Mouse (Mus musculus) embryonic facial prominence, embryonic 13.5 days (tissue): ENCODE results near the gene Mnat1. TPM values are rescaled to one million over a fixed set of nuclear protein-coding genes. Genes with fewer than 3 reads are reported as not detected.
"Not testable (repeated sequence)": the region's sequence is repeated elsewhere in the genome, so short reads cannot be mapped to it uniquely, and the experiment has no call there.

Source experiments
- ATAC-seq: fragments of 200-750 bp; cut with Nextera tagmentation; 2 replicates; pipeline ENCODE4 v1.8.0; 2017; ENCODE audit warnings: low read depth; ENCODE audit not compliant: insufficient number of reproducible peaks, insufficient read depth, low FRiP score, low TSS enrichment
- H3K27ac ChIP-seq: fragments of 300-500 bp; sonication (generic); 2 replicates; pipeline ENCODE4 v1.5.1; 2015; ENCODE audit warnings: moderate library complexity, mild to moderate bottlenecking, inconsistent platforms
- H3K27me3 ChIP-seq: fragments of 300-500 bp; sonication (generic); 2 replicates; pipeline ENCODE4 v1.6.1; 2015; ENCODE audit warnings: mild to moderate bottlenecking, inconsistent platforms
- H3K36me3 ChIP-seq: fragments of 300-500 bp; sonication (generic); 2 replicates; pipeline ENCODE4 v1.6.1; 2015; ENCODE audit warnings: mild to moderate bottlenecking, inconsistent platforms
- H3K4me1 ChIP-seq: fragments of 300-500 bp; sonication (generic); 2 replicates; pipeline ENCODE4 v1.6.1; 2015; ENCODE audit warnings: inconsistent platforms
- H3K4me2 ChIP-seq: fragments of 300-500 bp; sonication (generic); 2 replicates; pipeline ENCODE4 v1.6.1; 2015; ENCODE audit warnings: moderate library complexity, mild to moderate bottlenecking, inconsistent platforms
- H3K4me3 ChIP-seq: fragments of 300-500 bp; sonication (generic); 2 replicates; pipeline ENCODE4 v1.5.1; 2015; ENCODE audit warnings: mild to moderate bottlenecking, inconsistent platforms
- H3K9ac ChIP-seq: fragments of 300-500 bp; sonication (generic); 2 replicates; pipeline ENCODE4 v1.6.1; 2015; ENCODE audit warnings: mild to moderate bottlenecking, inconsistent platforms
- H3K9me3 ChIP-seq: fragments of 300-500 bp; sonication (generic); 2 replicates; pipeline ENCODE4 v1.6.1; 2016; ENCODE audit warnings: inconsistent platforms
- WGBS: fragments of 180-500 bp; shearing (Covaris S2); methylation state at CpG from one replicate; pipeline ENCODE4 v1.1.7; 2015; ENCODE audit warnings: mixed read lengths; 5-methylcytosine and 5-hydroxymethylcytosine counted together
- polyA plus RNA-seq: library from polyadenylated mRNA; unstranded; fragments of >200 nt; fragmentation: Nextera tagmentation; extraction: Ambion mirVana; gene quantifications from 2 replicates; pipeline ENCODE4 v1.2.1, GENCODE M21; 2015

Gene Mnat1
- polyA plus RNA-seq: 34.6 and 35.6 TPM in 2 replicates

DNA sequence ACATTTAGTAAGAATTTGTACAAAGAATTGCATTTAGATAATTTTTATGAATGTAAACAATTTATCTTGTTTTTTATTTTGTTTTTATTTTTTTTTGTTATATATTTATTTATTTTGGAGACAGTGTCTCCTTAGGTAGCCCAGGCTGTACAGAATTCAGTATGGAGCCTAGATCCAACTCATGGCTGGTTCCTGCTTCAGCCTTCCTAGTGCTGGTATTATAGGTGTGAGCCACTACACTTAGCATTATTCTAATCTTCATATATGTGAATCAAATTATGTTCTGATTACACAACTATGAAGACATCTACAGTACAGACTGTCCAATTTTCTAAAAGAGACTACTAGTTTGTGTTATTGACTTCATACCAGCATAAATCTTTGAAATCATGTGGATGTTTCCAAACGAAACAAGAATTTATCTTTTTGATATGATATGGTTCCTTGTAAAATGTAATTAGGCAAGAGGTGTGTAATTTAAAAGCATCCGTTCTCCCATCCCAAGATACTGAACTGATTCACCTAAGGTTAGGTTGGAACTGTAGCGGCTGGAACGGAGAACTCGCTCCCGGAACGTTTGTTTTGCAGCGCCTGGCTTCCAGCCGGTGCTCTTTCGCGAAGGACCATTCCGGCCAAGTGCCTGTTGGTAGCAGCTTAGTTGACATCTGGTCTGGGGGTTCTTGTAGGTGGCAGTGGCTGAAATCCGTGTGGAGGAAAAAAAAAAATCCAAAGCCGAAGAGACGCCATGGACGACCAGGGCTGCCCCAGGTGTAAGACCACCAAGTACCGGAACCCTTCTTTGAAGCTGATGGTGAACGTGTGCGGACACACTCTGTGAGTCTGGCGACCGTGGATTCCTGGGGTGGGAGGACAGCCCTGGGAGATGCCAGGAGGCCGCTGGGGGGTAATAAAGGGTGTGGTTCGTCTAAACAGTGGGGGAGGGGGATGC lies at the start of gene Mnat1:
TSS of gene Mnat1 (plus strand) at position 625 of the 949 bp plus-strand sequence.
- no peak for ATAC-seq
- peaks cover 12% of the 10 kb centered on the region for H3K4me1 ChIP-seq
- no peaks in the 10 kb centered on the region for H3K9me3 ChIP-seq
- H3K4me3 ChIP-seq: peak within 1 kb of the TSS; percentile 78
- H3K27ac ChIP-seq: peak within 1 kb of the TSS; percentile 48; the same call in 1 of the 2 replicates
- peak within 1 kb of the TSS; percentile 65 for H3K4me2 ChIP-seq
- no peaks in the 10 kb centered on the region for H3K27me3 ChIP-seq
- H3K36me3 ChIP-seq: no peaks in the 10 kb centered on the region
- WGBS: 1% methylated on average over 23 of the region's 23 CpGs
- H3K9ac ChIP-seq: peak within 1 kb of the TSS; percentile 89

DNA sequence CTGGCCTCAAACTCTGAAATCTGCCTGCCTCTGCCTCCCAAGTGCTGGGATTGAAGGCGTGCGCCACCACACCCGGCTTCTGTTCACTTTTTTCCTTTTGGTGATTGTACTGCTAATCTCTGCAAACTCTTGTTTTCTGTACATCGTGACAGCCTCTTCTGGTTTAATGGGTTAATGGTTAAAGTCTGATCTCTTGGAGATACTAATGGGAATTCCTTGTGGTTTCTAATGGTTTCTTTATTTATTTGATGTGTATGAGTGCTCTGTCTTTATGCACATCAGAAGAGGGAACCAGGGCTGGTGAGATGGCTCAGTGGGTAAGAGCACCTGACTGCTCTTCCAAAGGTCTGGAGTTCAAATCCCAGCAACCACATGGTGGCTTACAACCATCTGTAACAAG lies 41.7 kb upstream of the Mnat1 start:
- not testable (repeated sequence) for H3K27me3 ChIP-seq, ATAC-seq, H3K27ac ChIP-seq, H3K4me3 ChIP-seq, H3K4me2 ChIP-seq, H3K4me1 ChIP-seq, H3K36me3 ChIP-seq, H3K9ac ChIP-seq, H3K9me3 ChIP-seq
- 90% methylated on average over 4 of the region's 4 CpGs for WGBS

DNA sequence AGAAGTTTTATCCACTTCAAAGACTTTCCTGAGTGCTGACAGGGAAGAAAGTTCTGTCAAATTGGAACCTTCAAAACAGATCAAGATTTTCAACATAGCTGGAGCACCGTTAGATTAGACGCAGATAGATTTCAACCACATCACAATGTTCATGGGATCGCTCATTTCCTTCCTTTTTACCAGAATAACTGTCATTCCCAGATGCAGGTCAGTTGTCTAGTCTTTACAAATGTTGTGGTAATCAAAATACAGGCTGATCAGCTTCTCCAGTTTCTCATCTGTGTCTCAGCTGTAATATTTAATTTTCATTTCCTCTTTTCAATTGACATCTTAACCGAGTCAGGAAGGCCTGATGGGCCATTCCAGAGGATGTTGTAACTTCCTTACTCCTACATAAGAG lies 39.7 kb upstream of the Mnat1 start:
- Histone ChIP-seq H3K4me1 (no peaks in the 10 kb centered on the region), H3K36me3 (no peaks in the 10 kb centered on the region), H3K9ac (no peak overlapping the region), H3K4me3 (no peak overlapping the region), H3K4me2 (no peak overlapping the region), H3K27me3 (no peaks in the 10 kb centered on the region), H3K27ac (no peak overlapping the region), H3K9me3 (no peaks in the 10 kb centered on the region)
- 60% methylated on average over 4 of the region's 4 CpGs for WGBS
- no peak for ATAC-seq

DNA sequence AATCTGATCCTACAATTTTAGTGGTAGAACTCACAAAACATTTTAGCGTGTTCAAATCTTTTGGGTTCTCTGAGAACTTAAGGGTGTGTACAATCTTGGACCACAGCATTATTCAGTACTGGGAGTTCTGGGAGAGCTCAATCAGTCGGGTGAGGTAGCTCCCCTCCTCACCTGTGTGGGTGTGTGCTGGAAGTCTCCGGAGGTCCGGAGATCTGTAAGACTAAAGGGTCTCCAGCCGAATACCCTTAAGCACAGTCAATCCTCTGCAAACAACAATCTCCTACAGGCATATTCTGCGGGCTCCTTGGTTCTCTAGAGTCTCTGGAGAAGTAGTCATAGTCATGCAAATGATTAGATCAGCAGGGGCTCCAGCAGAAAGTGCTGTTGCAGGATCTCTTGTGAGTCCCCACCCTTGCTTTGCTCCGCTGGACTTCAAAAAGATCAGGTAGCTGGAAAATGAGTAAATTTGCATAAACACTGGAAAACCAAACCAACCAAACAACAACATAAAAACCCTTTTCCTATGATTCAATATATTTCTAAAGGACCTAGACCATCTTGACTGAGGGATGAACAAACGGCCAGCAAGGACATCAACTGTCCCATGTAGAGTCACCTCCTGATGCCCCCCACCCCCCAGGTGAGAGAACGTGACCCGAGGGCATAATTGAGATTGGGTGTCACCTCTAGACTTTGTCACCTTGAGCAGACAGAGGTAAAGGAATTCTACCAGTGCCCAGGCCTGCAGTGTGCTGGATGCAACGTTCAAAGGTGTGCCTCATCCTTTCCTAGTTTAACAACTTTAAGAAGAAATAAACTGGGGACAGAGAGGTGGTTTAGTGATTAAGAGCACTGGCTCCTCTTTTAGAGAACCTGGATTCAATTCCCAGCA lies 37.5 kb upstream of the Mnat1 start:
- Histone ChIP-seq H3K9me3 (no peaks in the 10 kb centered on the region), H3K9ac (no peak overlapping the region), H3K27ac (no peak overlapping the region), H3K4me3 (no peak overlapping the region), H3K36me3 (no peaks in the 10 kb centered on the region), H3K4me2 (no peak overlapping the region), H3K4me1 (no peaks in the 10 kb centered on the region), H3K27me3 (no peaks in the 10 kb centered on the region)
- WGBS: 28% methylated on average over 11 of the region's 11 CpGs
- no peak for ATAC-seq

DNA sequence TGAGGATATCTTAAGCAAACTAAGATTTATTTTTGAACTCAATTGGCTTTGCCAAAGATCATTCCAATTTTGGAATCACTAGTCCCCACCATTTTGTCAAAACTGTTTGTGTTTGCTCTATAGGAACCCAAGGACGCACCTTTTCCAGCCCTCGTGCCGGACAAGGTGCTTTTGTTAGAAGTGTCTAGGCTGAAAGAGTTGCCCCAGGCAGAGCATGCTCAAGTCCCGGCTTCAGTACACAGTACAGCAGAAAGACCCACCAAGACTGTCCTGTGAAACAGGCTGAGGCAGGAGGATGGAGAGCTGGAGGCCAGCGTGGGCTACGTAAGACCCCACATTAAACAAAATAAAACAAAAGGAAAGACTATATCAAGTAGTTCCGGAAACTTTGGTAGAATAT lies 36.4 kb upstream of the Mnat1 start:
- Histone ChIP-seq H3K4me1 (no peaks in the 10 kb centered on the region), H3K9ac (no peak overlapping the region), H3K27me3 (no peaks in the 10 kb centered on the region), H3K36me3 (no peaks in the 10 kb centered on the region), H3K9me3 (no peaks in the 10 kb centered on the region), H3K4me2 (no peak overlapping the region), H3K4me3 (no peak overlapping the region), H3K27ac (no peak overlapping the region)
- WGBS: 60% methylated on average over 7 of the region's 7 CpGs
- ATAC-seq: no peak

DNA sequence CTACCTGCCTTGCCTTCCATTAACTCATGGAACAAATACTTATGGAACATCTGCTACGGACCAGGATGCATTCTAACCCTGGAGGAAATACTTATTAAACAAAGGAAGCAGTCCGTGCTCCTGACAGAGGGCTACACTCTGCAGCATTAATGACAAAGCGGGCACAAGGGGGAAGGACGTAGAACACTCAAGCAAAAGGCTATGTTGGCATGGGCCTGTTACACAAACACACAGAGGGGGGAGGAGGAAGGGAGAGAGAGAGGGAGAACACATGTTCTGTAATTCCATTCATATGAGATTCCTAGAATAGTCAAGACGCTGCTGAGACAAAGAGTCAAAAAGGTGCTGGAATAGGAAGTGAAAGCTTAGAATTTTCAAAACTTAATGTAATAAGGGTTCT lies 35.0 kb upstream of the Mnat1 start:
- WGBS: 61% methylated on average over 5 of the region's 5 CpGs
- Histone ChIP-seq H3K4me1 (no peaks in the 10 kb centered on the region), H3K4me3 (no peak overlapping the region), H3K9ac (no peak overlapping the region), H3K27me3 (no peaks in the 10 kb centered on the region), H3K36me3 (no peaks in the 10 kb centered on the region), H3K27ac (no peak overlapping the region), H3K9me3 (no peaks in the 10 kb centered on the region), H3K4me2 (no peak overlapping the region)
- no peak for ATAC-seq

DNA sequence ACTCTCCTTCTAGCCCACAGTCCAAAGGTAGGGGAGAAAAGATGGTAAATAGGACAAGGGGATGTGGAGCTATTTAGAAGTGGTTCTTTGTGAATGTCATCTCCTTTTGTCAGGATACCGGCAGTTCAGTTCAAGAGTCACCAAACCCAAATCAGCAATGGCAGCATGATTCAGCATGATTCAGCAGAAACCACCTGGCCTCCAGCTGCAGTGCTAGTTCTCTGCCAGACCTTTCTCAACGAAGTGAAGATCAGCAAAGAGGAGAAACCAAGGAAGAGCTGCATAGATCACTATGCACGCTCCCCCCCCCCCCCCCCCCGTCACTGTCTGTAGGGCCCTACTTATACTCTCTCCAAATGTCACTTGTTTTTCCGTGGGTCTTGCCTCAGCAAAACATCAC lies 34.6 kb upstream of the Mnat1 start:
- H3K4me2 ChIP-seq: no peak overlapping the region
- no peaks in the 10 kb centered on the region for H3K27me3 ChIP-seq
- H3K4me3 ChIP-seq: no peak overlapping the region
- H3K4me1 ChIP-seq: no peaks in the 10 kb centered on the region
- no peak overlapping the region for H3K27ac ChIP-seq
- 68% methylated on average over 5 of the region's 5 CpGs for WGBS
- ATAC-seq: no peak
- no peaks in the 10 kb centered on the region for H3K9me3 ChIP-seq
- no peak overlapping the region for H3K9ac ChIP-seq
- no peaks in the 10 kb centered on the region for H3K36me3 ChIP-seq

DNA sequence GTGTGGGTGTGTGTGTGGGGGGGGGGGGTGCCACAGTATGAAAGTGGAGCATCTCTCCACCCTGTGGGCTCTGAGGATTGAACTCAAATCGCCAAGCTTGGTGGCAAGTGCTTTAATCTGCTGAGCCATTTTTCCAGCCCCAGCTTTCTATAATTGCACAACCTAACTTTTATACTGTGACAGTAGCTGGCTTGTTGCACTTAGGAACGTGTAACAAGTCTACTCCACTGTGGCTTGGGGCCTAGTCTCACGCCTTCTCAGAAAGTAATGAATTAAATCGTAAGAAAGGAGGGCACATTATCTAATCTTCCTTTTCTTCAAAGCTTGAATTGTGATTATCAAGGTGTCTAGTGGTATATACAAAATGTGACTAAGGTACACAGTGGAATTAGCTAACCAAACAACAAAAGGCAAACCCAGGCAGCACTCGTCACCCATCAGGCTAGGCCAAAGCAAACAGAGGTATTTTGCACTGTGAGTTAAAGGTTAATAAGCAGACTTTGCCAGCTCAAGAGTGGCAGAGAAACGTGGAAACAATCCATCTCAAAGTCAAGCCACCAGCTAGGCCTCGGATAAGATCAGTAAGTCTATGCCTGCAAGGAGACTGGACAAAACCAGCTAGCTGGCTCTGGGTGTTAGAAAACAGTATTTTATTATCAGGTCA lies 32.7 kb upstream of the Mnat1 start:
- Histone ChIP-seq H3K4me1 (no peaks in the 10 kb centered on the region), H3K4me3 (no peak overlapping the region), H3K9ac (no peak overlapping the region), H3K36me3 (no peaks in the 10 kb centered on the region), H3K27ac (no peak overlapping the region), H3K27me3 (no peaks in the 10 kb centered on the region), H3K9me3 (no peaks in the 10 kb centered on the region), H3K4me2 (no peak overlapping the region)
- WGBS: 78% methylated on average over 7 of the region's 7 CpGs
- no peak for ATAC-seq

DNA sequence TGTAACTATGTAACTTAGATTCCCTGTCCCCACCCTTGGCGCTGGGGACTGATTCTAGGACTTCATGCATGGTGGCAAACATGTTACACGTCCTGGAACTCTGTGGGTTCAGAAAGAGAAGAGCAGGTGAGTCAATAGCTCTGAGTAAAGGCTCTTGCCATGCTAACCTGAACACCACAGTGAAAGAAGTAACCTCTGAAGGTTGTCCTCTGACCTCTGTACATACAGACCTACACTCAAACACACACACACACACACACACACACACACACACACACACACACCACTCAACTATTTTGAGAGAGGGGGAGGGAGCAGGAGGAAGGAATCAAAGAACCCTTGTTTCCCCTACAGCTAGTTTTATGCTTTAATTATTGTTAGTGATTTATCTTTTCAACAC lies 29.3 kb upstream of the Mnat1 start:
- Histone ChIP-seq H3K4me1 (no peaks in the 10 kb centered on the region), H3K27me3 (no peaks in the 10 kb centered on the region), H3K9me3 (no peaks in the 10 kb centered on the region), H3K27ac (no peak overlapping the region), H3K36me3 (no peaks in the 10 kb centered on the region), H3K4me3 (no peak overlapping the region), H3K4me2 (no peak overlapping the region), H3K9ac (no peak overlapping the region)
- no peak for ATAC-seq
- WGBS: 72% methylated on average over 2 of the region's 2 CpGs

DNA sequence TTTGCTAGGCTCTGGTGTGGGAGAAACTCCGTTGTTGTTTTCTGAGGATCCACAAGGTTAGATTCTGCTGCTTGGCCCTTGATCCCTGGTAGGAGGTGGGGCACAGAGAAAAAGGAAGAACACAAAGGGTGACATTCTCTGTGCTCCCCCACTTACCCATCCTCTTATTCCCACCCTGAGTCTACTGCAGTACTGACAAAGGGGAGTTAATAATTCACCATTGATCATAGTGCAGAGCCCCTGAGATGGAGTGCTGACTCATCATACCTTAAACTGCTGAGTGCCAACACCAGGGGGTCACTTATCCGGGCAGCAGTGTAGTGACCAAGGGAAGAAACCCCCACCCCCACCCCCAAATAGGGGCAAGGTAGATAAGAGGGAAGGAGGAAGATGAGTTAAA lies 28.9 kb upstream of the Mnat1 start:
- Histone ChIP-seq H3K4me3 (no peak overlapping the region), H3K4me2 (no peak overlapping the region), H3K27ac (no peak overlapping the region), H3K9me3 (no peaks in the 10 kb centered on the region), H3K27me3 (no peaks in the 10 kb centered on the region), H3K9ac (no peak overlapping the region), H3K4me1 (no peaks in the 10 kb centered on the region), H3K36me3 (no peaks in the 10 kb centered on the region)
- 29% methylated on average over 2 of the region's 2 CpGs for WGBS
- ATAC-seq: no peak

DNA sequence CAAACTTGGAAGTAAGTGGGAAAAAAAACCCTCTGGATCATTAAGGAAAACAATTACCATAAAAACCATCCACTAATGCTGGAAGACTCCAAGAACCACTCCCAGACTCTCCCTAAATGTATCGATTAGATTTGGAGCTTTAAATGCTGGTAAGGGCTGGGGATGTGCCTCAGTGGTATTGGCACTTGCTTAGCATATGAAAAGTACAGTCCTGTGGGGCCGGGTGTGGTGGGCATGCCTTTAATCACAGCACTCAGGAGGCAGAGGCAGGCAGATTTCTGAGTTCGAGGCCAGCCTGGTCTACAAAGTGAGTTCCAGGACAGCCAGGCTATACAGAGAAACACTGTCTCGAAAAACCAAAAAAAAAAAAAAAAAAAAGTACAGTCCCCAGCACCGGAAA lies 27.3 kb upstream of the Mnat1 start:
- not testable (repeated sequence) for H3K9me3 ChIP-seq, H3K27me3 ChIP-seq, H3K4me1 ChIP-seq, H3K36me3 ChIP-seq, H3K4me2 ChIP-seq, H3K27ac ChIP-seq, ATAC-seq, H3K9ac ChIP-seq, H3K4me3 ChIP-seq
- WGBS: 86% methylated on average over 5 of the region's 5 CpGs
